Mouse (Mus musculus): Measurements from ENCODE around the gene Fam126a.

- TF ChIP-seq POLR2A (IDR thresholded peaks at IDR 0.05; ENCODE audit: borderline replicate concordance, extremely low read depth, insufficient read depth, insufficient read length, poor library complexity, severe bottlenecking) (no peak), CTCF (IDR thresholded peaks at IDR 0.05; ENCODE audit: borderline replicate concordance, extremely low read depth, insufficient read depth, insufficient read length) (no peak)
These were observed 110.4 kb downstream of the Fam126a start for GRCm38 (mm10) chr5:23919892-23920731.
